28 mouse cellular contexts compared by ENCODE assay signal in genomic region chr3:147683730-147684129, GRCm38 (mm10).
"Had no signal": no experiment of that assay in that cellular context is flagged by ENCODE, and none has a peak within 500 bp of the region (broad histone marks: within the 10 kb centered on the region; RNA-seq: fewer than 3 reads in every experiment).

No protein-coding gene starts in this region.

- H3K9ac ChIP-seq: heart, embryonic 12.5 days; hindbrain, embryonic 12.5 days; hindbrain, embryonic 14.5 days; intestine, embryonic 15.5 days; kidney, embryonic 15.5 days; limb, embryonic 13.5 days; limb, embryonic 15.5 days; liver, embryonic 12.5 days; liver, embryonic 14.5 days had no signal

- H3K27me3 ChIP-seq: heart, embryonic 12.5 days; hindbrain, embryonic 12.5 days; intestine, embryonic 15.5 days; kidney, embryonic 15.5 days; limb, embryonic 13.5 days; limb, embryonic 15.5 days; liver, embryonic 12.5 days had no signal

- H3K4me1 ChIP-seq: heart, embryonic 10.5 days; heart, embryonic 12.5 days; hindbrain, embryonic 12.5 days; intestine, embryonic 15.5 days; kidney, embryonic 15.5 days; limb, embryonic 13.5 days; limb, embryonic 15.5 days; liver, embryonic 12.5 days had no signal

- H3K27ac ChIP-seq: gastrocnemius, adult 2 months; heart, embryonic 10.5 days; hindbrain, embryonic 10.5 days; hindbrain, embryonic 12.5 days; hindbrain, embryonic 14.5 days; intestine, embryonic 15.5 days; kidney, embryonic 15.5 days; kidney, postnatal 0 days; left cerebral cortex, adult 2 months; limb, embryonic 13.5 days; limb, embryonic 15.5 days; liver, embryonic 12.5 days; liver, embryonic 14.5 days had no signal

- DNase-seq: gastrocnemius, adult 2 months; gastrocnemius, postnatal 10 days; gastrocnemius, postnatal 25 days; heart, adult 18-20 months; heart, postnatal 10 days; heart, postnatal 4 days; kidney, adult 11 months; kidney, adult 2 months; kidney, adult 9 months; kidney, postnatal 14 days; kidney, postnatal 36 days; layer of hippocampus, adult 9-11 months; left cerebral cortex, postnatal 4 days had no signal

- H3K36me3 ChIP-seq: heart, embryonic 10.5 days; heart, embryonic 12.5 days; hindbrain, embryonic 10.5 days; hindbrain, embryonic 12.5 days; intestine, embryonic 15.5 days; kidney, embryonic 15.5 days; limb, embryonic 13.5 days; limb, embryonic 15.5 days; liver, embryonic 12.5 days had no signal

- H3K4me2 ChIP-seq: heart, embryonic 12.5 days; hindbrain, embryonic 12.5 days; hindbrain, embryonic 14.5 days; intestine, embryonic 15.5 days; kidney, embryonic 15.5 days; limb, embryonic 13.5 days; limb, embryonic 15.5 days; liver, embryonic 12.5 days had no signal

- ATAC-seq: hindbrain, embryonic 16.5 days; inflammation-experienced regulatory T-cells, adult 6 months; intestine, embryonic 15.5 days; liver, embryonic 12.5 days had no signal

- H3K9me3 ChIP-seq: heart, embryonic 10.5 days; heart, embryonic 12.5 days; hindbrain, embryonic 10.5 days; hindbrain, embryonic 12.5 days; intestine, embryonic 15.5 days; kidney, embryonic 15.5 days; limb, embryonic 13.5 days; limb, embryonic 15.5 days; liver, embryonic 12.5 days had no signal

- H3K4me3 ChIP-seq: gastrocnemius, adult 2 months; heart, embryonic 10.5 days; heart, embryonic 12.5 days; hindbrain, embryonic 10.5 days; hindbrain, embryonic 12.5 days; intestine, embryonic 15.5 days; kidney, embryonic 15.5 days; left cerebral cortex, adult 2 months; limb, embryonic 13.5 days; limb, embryonic 15.5 days; liver, embryonic 12.5 days had no signal
